8 mouse cellular contexts compared by ENCODE assay signal in genomic region chr3:129686698-129687333, GRCm38 (mm10).
DNase-seq lines count a peak whose midpoint lies in the region; ATAC-seq lines count a peak whose summit lies in the region.

No protein-coding gene starts in this region.

- no peak overlapping the region for H3K9ac ChIP-seq in forebrain, embryonic 12.5 days
- no peak overlapping the region for H3K9ac ChIP-seq in intestine, embryonic 15.5 days
- no peak overlapping the region for H3K9ac ChIP-seq in midbrain, embryonic 16.5 days (ENCODE audit: low read depth, low read length)

- DNase-seq in urinary bladder, postnatal 25 days (ENCODE audit: low spot score) = peak; percentile 51
- no peak for DNase-seq in urinary bladder, postnatal 10 days (ENCODE audit: low spot score)
- peak; percentile 51 for DNase-seq in c-Kit-positive CD71-positive TER-119-negative erythroid progenitor cells, embryonic 14.5 days (ENCODE audit: low read depth)
- DNase-seq in left cerebral cortex, postnatal 14 days (ENCODE audit: low spot score in 2 of 2) = peak; percentile 81 to 87
- DNase-seq in thymus, postnatal 36 days = peak; percentile 16 to 22

- ATAC-seq in forebrain, embryonic 12.5 days (ENCODE audit: low FRiP score) = peak; percentile 60; the same call in 1 of the 2 replicates
- peak; percentile 61; the same call in 1 of the 2 replicates for ATAC-seq in intestine, embryonic 15.5 days
- peak; percentile 66; the same call in 1 of the 2 replicates for ATAC-seq in midbrain, embryonic 16.5 days

- no peak overlapping the region for H3K4me2 ChIP-seq in forebrain, embryonic 12.5 days
- no peak overlapping the region for H3K4me2 ChIP-seq in intestine, embryonic 15.5 days (replicated peaks)
- no peak overlapping the region for H3K4me2 ChIP-seq in midbrain, embryonic 16.5 days (ENCODE audit: low read length)

- no peaks in the 10 kb centered on the region for H3K9me3 ChIP-seq in forebrain, embryonic 12.5 days
- H3K9me3 ChIP-seq in intestine, embryonic 15.5 days = no peaks in the 10 kb centered on the region
- no peaks in the 10 kb centered on the region for H3K9me3 ChIP-seq in midbrain, embryonic 16.5 days (replicated peaks; ENCODE audit: control insufficient read depth, low read length, poor library complexity, severe bottlenecking)

- no peak overlapping the region for H3K4me3 ChIP-seq in forebrain, embryonic 12.5 days (replicated peaks)
- H3K4me3 ChIP-seq in intestine, embryonic 15.5 days (replicated peaks) = no peak overlapping the region
- H3K4me3 ChIP-seq in midbrain, embryonic 16.5 days (ENCODE audit: low read depth, low read length) = no peak overlapping the region

- H3K27me3 ChIP-seq in forebrain, embryonic 12.5 days = no peaks in the 10 kb centered on the region
- H3K27me3 ChIP-seq in intestine, embryonic 15.5 days (replicated peaks) = no peaks in the 10 kb centered on the region
- H3K27me3 ChIP-seq in midbrain, embryonic 16.5 days (ENCODE audit: control insufficient read depth, insufficient read depth, low read depth, low read length) = no peaks in the 10 kb centered on the region

- WGBS in forebrain, embryonic 12.5 days = 56% methylated on average over 8 of the region's 8 CpGs
- 59% methylated on average over 8 of the region's 8 CpGs for WGBS in intestine, embryonic 15.5 days
- WGBS in midbrain, embryonic 16.5 days = 63% methylated on average over 8 of the region's 8 CpGs

- H3K36me3 ChIP-seq in forebrain, embryonic 12.5 days (replicated peaks) = no peaks in the 10 kb centered on the region
- H3K36me3 ChIP-seq in intestine, embryonic 15.5 days = no peaks in the 10 kb centered on the region
- H3K36me3 ChIP-seq in midbrain, embryonic 16.5 days (ENCODE audit: control insufficient read depth, insufficient read depth, low read length) = no peaks in the 10 kb centered on the region

- intact Hi-C loops in left cerebral cortex, postnatal 14 days (cut with DNase I) = loop anchor here (2.0 to 5.0 kb wide), 2 partner anchors 265 to 378 kb away; no protein-coding TSS in a partner anchor

- H3K27ac ChIP-seq in forebrain, embryonic 12.5 days = no peak overlapping the region
- H3K27ac ChIP-seq in intestine, embryonic 15.5 days = no peak overlapping the region
- H3K27ac ChIP-seq in midbrain, embryonic 16.5 days (ENCODE audit: low read length) = no peak overlapping the region

- no peaks in the 10 kb centered on the region for H3K4me1 ChIP-seq in forebrain, embryonic 12.5 days
- H3K4me1 ChIP-seq in intestine, embryonic 15.5 days (replicated peaks) = no peaks in the 10 kb centered on the region
- no peaks in the 10 kb centered on the region for H3K4me1 ChIP-seq in midbrain, embryonic 16.5 days (ENCODE audit: control insufficient read depth, insufficient read depth, low read length)
